Mouse (Mus musculus): ENCODE results near the gene Arl15. TPM values are rescaled to one million over a fixed set of nuclear protein-coding genes. Genes with fewer than 3 reads are reported as not detected.

Gene Arl15
- polyA plus RNA-seq (2012; rRNA removed; ENCODE audit: low replicate concordance), result 1.4 and 2.1 TPM in 2 replicates

GRCm38 (mm10) chr13:113794039-113794704 lies at the start of gene Arl15:
Gene Arl15 (plus strand): TSS chr13:113794505.

Other genes with a start within 250 kb of the Arl15 start
- gene Snx18, start 175.9 kb upstream of the Arl15 start, polyA plus RNA-seq (2012; rRNA removed; ENCODE audit: low replicate concordance), result 11.4 and 11.9 TPM in 2 replicates
- not detected in 2 replicates for gene Hspb3, start 130.8 kb upstream of the Arl15 start, polyA plus RNA-seq (2012; rRNA removed; ENCODE audit: low replicate concordance)